Mouse (Mus musculus) activated CD4-positive, CD25-positive, alpha-beta regulatory T cell, adult 9 weeks (primary cell): ENCODE measurements around the gene Prmt8. TPM values are rescaled to one million over a fixed set of nuclear protein-coding genes. Genes with fewer than 3 reads are reported as not detected.

ENCODE experiments used
- polyA plus RNA-seq: library from polyadenylated mRNA; unstranded; fragments of 100-300 nt; shearing (Covaris generic); gene quantifications from one replicate; pipeline ENCODE4 v1.2.1, GENCODE M21; 2017

Gene Prmt8
- polyA plus RNA-seq: not detected

DNA sequence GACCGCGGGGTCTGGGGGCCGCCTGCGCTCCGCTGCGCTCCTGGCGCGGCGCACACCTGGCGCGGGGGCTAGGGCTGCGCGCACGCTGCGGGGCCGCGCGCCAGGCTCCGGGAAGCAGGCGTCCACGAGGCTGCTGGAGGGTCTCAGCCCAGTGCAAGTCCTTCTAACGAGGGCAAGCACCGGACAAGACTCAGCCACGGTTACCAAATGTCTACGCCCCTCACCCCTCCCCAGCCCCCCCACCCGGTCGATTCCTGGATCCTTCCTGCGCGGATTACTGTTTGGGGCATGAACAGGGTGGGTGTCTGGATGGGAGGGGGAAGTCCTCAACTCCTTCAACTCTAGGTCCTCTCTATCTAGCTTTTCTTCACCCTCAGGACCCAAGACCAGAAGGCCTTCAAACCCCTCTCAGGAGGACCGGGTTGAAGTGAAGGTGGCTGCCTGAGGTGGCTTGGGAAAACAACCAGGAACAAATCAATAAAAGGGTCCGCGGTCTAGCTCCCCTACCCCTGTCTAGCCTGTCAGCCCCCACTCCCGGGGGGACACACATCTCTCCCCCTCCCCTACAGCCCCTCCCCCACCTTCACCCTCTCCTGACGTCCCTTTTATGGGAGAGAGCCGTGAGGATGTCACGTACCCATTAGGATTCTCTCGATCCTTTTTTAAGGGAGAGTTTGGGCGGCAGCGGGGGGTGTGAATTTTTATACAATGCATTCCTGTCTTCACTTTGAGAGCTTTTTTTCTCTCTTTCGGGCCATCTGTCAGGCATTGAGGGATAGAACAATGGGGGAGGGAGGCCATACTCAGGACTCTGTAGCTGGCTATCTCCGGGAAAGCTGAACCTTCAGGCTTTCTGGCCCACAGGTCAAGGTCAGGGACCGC, at the start of gene Prmt8:
Gene Prmt8, minus strand, starts transcription at position 198 of the 882 bp plus-strand sequence.

Other genes starting within 250 kb of the Prmt8 start
- 18.7 TPM for gene Cracr2a, start 208.1 kb downstream of the Prmt8 start, polyA plus RNA-seq
- not detected for gene Tspan11, start 118.1 kb upstream of the Prmt8 start, polyA plus RNA-seq